Mouse (Mus musculus): ENCODE measurements around the gene Uap1l1.

DNA sequence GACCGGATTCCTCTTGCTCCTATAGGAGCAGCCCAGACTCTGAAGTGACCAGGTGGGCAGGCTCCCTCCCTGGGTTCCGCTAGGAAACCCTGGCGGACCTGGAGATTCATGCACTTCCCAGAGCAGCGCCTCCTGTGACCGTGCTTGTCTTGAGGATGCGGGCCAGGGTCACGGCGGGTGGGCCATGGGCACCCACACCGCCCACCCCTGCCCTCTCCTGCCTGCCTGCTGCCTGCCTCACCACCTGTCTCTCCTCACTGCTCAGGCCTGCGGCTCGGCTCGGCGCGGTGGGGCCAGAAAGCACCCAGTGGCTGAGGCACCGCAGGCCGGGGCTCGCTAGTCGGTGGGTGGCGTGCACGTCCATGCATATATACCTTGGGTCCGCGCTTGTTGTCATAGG is 54.5 kb downstream of the Uap1l1 start:
- no peak for TF ChIP-seq CTCF (IDR thresholded peaks at IDR 0.05; ENCODE audit: control insufficient read depth, insufficient read depth, low read length)
- TF ChIP-seq POLR2A (IDR thresholded peaks at IDR 0.05; ENCODE audit: borderline replicate concordance, control insufficient read depth, low read depth, low read length) = no peak
